Mouse (Mus musculus): ENCODE measurements around the gene Bach1. TPM values are rescaled to one million over a fixed set of nuclear protein-coding genes. Genes with fewer than 3 reads are reported as not detected.

Bach1 gene
- polyA plus RNA-seq, 1 experiment from 2014 or later, result 13.0 TPM

DNA sequence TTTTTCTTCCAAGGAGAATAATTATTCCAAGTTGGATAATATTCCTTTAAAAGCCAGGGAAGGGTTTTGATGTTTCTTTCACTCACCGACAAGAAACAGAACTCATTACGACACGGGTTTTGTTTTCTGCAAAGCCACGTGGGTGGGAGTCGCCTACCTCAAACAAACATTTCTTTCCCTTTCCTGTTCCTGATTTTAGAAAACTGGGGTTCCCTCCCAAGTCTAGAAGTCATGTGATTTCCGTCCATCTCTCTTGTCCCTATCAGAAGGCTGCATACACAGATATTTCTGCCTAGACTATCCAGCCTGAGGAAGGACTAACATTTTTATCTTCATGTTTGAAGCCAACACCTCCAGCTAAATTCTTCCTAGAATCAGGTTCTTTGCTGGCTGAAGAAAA lies 34.9 kb upstream of the Bach1 start:
- Histone ChIP-seq H3K9ac (no peak overlapping the region), H3K27ac (replicated peaks) (no peak overlapping the region), H3K36me3 (no peaks in the 10 kb centered on the region), H3K9me3 (replicated peaks) (no peaks in the 10 kb centered on the region), H3K4me2 (replicated peaks) (no peak overlapping the region), H3K4me1 (0 out of 2 replicates have a peak, but pooled peaks cover 12% of the 10 kb centered on the region), H3K4me3 (replicated peaks) (no peak overlapping the region), H3K27me3 (no peaks in the 10 kb centered on the region)
- no peak for ATAC-seq (ENCODE audit: insufficient number of reproducible peaks, low FRiP score, low TSS enrichment, low read depth)
- 48% methylated on average over 6 of the region's 6 CpGs for WGBS

DNA sequence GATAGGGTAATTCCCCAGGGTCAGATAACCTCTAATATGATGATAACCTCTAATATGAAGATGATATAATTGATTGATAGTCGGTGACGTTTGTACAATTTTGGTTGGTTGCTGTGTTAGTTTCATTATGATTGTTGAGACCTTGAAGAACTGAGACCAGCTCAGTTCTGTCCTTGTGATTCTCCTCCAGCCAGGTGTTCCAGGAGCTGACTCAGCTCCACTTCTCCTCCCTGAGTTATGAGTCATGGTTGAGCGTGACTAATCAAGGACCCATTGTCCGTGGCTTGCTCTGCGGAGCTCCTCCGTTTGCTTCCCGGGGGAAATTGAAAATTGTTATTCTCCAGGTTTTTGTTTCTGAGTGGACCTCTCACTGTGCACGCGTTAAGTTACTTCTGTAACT lies 33.5 kb upstream of the Bach1 start:
- H3K4me1 ChIP-seq, result 0 out of 2 replicates have a peak, but pooled peaks cover 12% of the 10 kb centered on the region
- no peaks in the 10 kb centered on the region for H3K9me3 ChIP-seq (replicated peaks)
- H3K36me3 ChIP-seq, result no peaks in the 10 kb centered on the region
- H3K27ac ChIP-seq (replicated peaks), result no peak overlapping the region
- no peaks in the 10 kb centered on the region for H3K27me3 ChIP-seq
- ATAC-seq (ENCODE audit: insufficient number of reproducible peaks, low FRiP score, low TSS enrichment, low read depth), result no peak
- WGBS, result 50% methylated on average over 9 of the region's 9 CpGs
- H3K4me2 ChIP-seq (replicated peaks), result no peak overlapping the region
- no peak overlapping the region for H3K4me3 ChIP-seq (replicated peaks)
- no peak overlapping the region for H3K9ac ChIP-seq

DNA sequence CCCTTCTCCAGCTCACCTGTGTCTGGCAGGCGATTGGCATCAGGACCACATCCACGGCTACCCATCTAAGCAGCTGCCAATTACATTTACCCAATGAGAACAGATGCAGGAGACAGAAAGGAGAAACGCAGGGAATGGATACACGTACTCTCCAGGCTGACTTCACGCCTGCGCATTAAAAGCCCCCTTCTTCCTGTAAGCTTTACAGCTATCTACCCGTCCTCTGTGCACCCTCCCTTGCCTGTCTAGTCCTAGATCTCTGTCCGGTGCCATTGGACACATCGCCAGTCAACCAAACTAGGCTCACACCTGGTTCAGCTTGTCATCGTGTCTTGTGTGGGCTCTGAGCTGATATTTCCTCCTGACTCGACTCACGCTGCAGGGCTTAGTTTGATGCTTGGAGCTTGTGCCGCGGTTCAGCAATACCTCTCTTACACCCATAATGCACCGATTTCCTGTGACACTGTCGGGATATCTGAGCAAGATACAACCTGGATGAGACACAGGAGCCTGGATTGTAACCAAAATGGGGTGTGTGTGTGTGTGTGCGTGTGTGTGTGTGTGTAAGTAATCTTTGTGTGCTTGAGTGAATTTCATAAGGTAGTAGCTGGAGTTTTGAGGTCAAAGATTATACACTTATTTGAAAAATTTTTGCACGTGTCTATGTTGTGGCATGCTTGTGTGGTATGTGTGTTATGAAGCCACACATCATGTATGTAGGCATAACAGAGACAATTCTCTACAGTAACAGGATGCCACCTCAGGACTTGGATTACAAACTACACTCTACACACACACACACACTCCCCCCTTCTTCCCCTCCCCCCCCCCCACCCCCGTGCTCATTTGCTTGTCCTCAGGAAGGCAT lies 32.8 kb upstream of the Bach1 start:
- no peaks in the 10 kb centered on the region for H3K36me3 ChIP-seq
- H3K27me3 ChIP-seq, result no peaks in the 10 kb centered on the region
- no peak overlapping the region for H3K4me3 ChIP-seq (replicated peaks)
- no peak for ATAC-seq (ENCODE audit: insufficient number of reproducible peaks, low FRiP score, low TSS enrichment, low read depth)
- 0 out of 2 replicates have a peak, but pooled peaks cover 12% of the 10 kb centered on the region for H3K4me1 ChIP-seq
- no peaks in the 10 kb centered on the region for H3K9me3 ChIP-seq (replicated peaks)
- H3K27ac ChIP-seq (replicated peaks), result no peak overlapping the region
- 75% methylated on average over 19 of the region's 19 CpGs for WGBS
- no peak overlapping the region for H3K9ac ChIP-seq
- H3K4me2 ChIP-seq (replicated peaks), result no peak overlapping the region

DNA sequence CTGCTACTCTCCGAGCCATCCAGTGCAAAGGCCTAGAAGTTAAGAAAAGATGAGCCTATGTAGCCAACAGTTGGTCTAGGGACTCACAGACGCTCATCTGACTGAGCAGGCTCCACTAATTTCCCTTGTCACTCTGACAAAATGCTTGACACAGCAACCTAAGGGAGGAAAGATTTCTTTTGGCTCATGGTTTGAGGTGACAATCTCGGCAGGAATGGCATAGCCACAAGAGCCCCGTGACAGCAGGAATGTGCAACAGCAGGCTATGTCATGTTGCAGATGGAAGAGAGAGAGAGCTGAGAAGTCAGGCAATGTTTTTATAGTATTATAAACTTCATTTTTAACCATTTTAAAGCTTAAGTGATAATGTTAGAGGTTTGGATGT lies 32.1 kb upstream of the Bach1 start:
- 79% methylated on average over 4 of the region's 4 CpGs for WGBS
- Histone ChIP-seq H3K9me3 (replicated peaks) (no peaks in the 10 kb centered on the region), H3K36me3 (no peaks in the 10 kb centered on the region), H3K9ac (no peak overlapping the region), H3K4me3 (replicated peaks) (no peak overlapping the region), H3K27ac (replicated peaks) (no peak overlapping the region), H3K4me2 (replicated peaks) (no peak overlapping the region), H3K4me1 (0 out of 2 replicates have a peak, but pooled peaks cover 7% of the 10 kb centered on the region), H3K27me3 (no peaks in the 10 kb centered on the region)
- ATAC-seq (ENCODE audit: insufficient number of reproducible peaks, low FRiP score, low TSS enrichment, low read depth), result no peak

DNA sequence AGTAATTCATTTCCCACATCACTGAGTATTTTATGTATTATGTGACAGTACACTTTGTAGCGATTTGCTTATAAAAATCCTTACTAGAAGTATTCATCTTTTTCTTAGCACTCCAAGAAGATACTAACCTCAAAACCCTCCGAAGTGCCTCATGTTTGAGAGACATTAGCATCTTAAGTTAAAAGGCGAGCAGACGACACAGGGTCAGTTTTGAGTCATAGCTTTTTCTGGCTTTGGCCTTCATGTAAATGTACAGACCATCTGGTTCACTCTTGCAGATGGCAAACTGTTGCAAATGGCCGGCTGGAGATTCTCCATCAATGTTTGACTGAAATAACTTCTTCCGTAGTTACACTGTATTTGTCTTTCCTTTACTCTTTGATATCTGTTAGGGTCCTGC lies 30.7 kb upstream of the Bach1 start:
- ATAC-seq (ENCODE audit: insufficient number of reproducible peaks, low FRiP score, low TSS enrichment, low read depth), result no peak
- Histone ChIP-seq H3K4me3 (replicated peaks) (no peak overlapping the region), H3K36me3 (no peaks in the 10 kb centered on the region), H3K9me3 (replicated peaks) (no peaks in the 10 kb centered on the region), H3K27ac (replicated peaks) (no peak overlapping the region), H3K4me2 (replicated peaks) (no peak overlapping the region), H3K9ac (no peak overlapping the region), H3K4me1 (0 out of 2 replicates have a peak, but pooled peaks cover 1% of the 10 kb centered on the region), H3K27me3 (no peaks in the 10 kb centered on the region)
- WGBS, result 85% methylated on average over 6 of the region's 6 CpGs

DNA sequence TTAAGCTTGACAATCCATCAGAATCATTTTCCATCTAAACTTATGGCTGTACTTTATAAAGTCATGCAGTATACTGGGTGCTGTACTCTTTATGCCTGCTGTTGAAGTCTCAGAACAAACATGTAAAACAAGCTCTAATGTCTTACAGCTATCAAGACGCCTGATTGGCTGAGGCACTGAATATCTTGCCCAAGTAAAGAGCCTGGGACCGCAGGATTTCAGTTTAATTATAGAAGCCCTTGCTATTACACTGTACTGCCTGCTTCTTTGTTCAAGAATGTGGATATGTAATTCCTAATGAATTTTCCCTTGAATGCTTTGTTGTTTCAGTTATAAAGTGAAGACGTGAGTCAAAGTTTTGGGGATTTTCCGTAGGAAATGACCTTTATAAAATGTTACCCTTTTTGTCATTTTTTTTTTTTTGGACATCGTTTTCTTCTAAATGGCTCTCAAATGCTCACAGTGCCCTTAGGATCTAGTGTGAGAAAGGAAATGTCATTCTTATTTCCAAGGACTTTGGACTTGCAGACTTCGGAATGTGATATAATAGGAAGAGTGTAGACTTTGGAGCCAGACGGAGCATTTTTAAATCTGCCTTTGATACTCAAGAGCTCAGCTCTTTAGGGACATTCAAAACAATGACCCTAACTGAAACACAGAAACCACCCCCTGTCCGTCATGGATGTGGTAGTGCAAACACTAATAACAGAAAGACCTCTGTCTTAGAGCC lies 28.5 kb upstream of the Bach1 start:
- 72% methylated on average over 8 of the region's 8 CpGs for WGBS
- H3K27me3 ChIP-seq, result no peaks in the 10 kb centered on the region
- H3K9ac ChIP-seq, result no peak overlapping the region
- H3K9me3 ChIP-seq (replicated peaks), result no peaks in the 10 kb centered on the region
- H3K4me3 ChIP-seq (replicated peaks), result no peak overlapping the region
- peaks cover 2% of the 10 kb centered on the region for H3K4me1 ChIP-seq
- no peak for ATAC-seq (ENCODE audit: insufficient number of reproducible peaks, low FRiP score, low TSS enrichment, low read depth)
- no peaks in the 10 kb centered on the region for H3K36me3 ChIP-seq
- H3K4me2 ChIP-seq (replicated peaks), result no peak overlapping the region
- no peak overlapping the region for H3K27ac ChIP-seq (replicated peaks)

DNA sequence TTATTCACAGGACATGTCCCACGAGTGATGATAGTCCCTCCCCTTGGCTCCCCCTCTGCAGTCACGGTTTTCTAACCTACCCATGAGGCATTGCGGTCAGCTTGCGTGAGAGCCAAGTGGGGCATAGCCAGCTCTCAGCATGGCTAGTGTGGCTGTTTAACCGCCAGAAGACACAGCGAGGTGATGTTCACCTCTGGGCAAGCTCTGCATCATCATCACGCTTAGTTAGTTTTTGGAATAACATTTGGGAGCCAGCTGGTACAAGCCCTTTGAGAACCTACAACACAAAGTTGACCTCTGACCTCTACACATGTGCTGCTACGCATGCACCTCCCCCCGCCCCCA lies 28.0 kb upstream of the Bach1 start:
- Histone ChIP-seq H3K27ac (replicated peaks) (no peak overlapping the region), H3K4me2 (replicated peaks) (no peak overlapping the region), H3K9ac (no peak overlapping the region), H3K4me3 (replicated peaks) (no peak overlapping the region), H3K9me3 (replicated peaks) (no peaks in the 10 kb centered on the region), H3K4me1 (peaks cover 6% of the 10 kb centered on the region), H3K36me3 (no peaks in the 10 kb centered on the region), H3K27me3 (no peaks in the 10 kb centered on the region)
- WGBS, result 80% methylated on average over 9 of the region's 9 CpGs
- ATAC-seq (ENCODE audit: insufficient number of reproducible peaks, low FRiP score, low TSS enrichment, low read depth), result no peak

DNA sequence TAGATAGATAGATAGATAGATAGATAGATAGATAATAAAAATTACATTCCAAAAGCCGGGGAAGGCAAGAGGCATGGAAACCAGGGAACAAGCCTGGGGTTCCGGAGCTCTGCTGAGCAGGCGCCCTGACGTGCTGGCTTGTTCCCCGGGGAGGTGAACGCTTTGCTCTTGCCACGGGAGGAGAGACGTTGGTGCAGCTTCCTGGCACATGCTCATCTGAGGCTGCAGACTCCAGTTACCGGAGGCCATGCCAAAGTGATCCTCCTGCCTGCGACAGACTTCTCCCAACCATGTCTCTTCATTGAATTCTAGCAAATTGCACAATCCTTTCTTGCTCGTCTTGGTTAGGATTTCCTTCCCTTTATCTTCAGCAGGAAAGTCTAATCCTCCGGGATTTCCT lies 27.4 kb upstream of the Bach1 start:
- Histone ChIP-seq H3K4me1 (peaks cover 6% of the 10 kb centered on the region), H3K4me2 (replicated peaks) (no peak overlapping the region), H3K27ac (replicated peaks) (no peak overlapping the region), H3K36me3 (no peaks in the 10 kb centered on the region), H3K4me3 (replicated peaks) (no peak overlapping the region), H3K27me3 (no peaks in the 10 kb centered on the region), H3K9ac (no peak overlapping the region), H3K9me3 (replicated peaks) (no peaks in the 10 kb centered on the region)
- ATAC-seq (ENCODE audit: insufficient number of reproducible peaks, low FRiP score, low TSS enrichment, low read depth), result no peak
- WGBS, result 59% methylated on average over 12 of the region's 12 CpGs

DNA sequence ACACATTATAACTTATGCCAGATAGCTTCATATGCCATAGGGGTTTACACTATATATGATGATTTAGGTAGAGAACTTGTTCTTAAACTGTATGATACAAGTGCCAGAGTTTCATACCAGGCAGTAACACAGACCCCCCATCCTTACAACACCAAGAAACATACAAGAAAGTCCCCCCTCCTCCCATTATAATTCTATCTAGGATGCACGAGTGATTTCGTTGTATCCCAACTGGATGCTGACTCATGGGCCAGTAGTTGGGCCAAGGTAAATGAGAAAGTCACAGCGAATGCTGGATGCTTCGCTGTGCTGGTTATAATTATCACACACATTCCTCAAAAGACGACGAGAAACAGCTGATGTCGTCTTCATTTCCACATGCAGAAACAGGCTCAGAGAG lies 25.6 kb upstream of the Bach1 start:
- ATAC-seq (ENCODE audit: insufficient number of reproducible peaks, low FRiP score, low TSS enrichment, low read depth), result no peak
- Histone ChIP-seq H3K27me3 (no peaks in the 10 kb centered on the region), H3K9me3 (replicated peaks) (no peaks in the 10 kb centered on the region), H3K36me3 (no peaks in the 10 kb centered on the region), H3K4me3 (replicated peaks) (no peak overlapping the region), H3K4me2 (replicated peaks) (no peak overlapping the region), H3K27ac (replicated peaks) (no peak overlapping the region), H3K9ac (no peak overlapping the region), H3K4me1 (peaks cover 6% of the 10 kb centered on the region)
- 42% methylated on average over 7 of the region's 7 CpGs for WGBS

DNA sequence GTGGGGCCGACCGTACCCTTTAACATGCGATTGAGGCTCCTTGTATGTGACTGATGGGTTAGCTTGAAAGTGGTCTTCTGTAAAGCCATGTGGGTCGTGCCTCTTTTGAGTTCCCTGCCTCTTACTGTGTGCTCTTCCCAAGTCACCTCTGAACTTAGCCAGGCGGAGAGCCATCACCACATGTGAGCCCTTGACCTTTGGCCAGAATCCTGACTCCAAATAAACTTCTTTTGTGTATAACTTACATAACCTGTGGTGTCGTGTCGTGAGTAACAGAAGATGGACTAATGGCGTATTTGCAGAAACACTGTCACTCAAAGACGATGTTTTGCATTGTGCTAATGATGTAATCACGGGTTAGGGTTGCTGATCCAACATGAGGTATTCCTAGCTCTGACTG lies 22.6 kb upstream of the Bach1 start:
- Histone ChIP-seq H3K9ac (no peak overlapping the region), H3K27ac (replicated peaks) (no peak overlapping the region), H3K4me3 (replicated peaks) (no peak overlapping the region), H3K4me2 (replicated peaks) (no peak overlapping the region), H3K4me1 (peaks cover 6% of the 10 kb centered on the region), H3K36me3 (no peaks in the 10 kb centered on the region), H3K9me3 (replicated peaks) (no peaks in the 10 kb centered on the region), H3K27me3 (no peaks in the 10 kb centered on the region)
- no peak for ATAC-seq (ENCODE audit: insufficient number of reproducible peaks, low FRiP score, low TSS enrichment, low read depth)
- 61% methylated on average over 10 of the region's 10 CpGs for WGBS

DNA sequence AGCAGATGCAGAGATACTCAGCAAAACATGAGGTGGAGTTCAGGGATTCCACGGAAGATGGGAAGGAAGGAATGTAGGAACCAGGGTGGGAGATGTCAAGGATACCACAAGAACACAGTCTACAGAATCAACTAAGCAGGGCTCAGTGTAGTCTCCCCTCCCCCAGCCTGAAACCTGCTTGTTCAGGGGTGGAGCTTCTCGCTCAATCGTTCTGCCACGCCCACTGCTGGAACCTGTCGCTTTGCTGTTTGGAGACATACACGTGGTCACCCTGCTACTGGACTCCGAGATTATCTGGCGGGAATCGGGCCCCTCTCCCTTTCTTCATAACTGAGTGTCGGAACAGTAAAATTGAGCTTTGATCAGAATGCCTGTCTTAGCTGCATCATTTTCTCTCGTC lies 20.1 kb upstream of the Bach1 start:
- Histone ChIP-seq H3K27ac (replicated peaks) (no peak overlapping the region), H3K27me3 (no peaks in the 10 kb centered on the region), H3K4me1 (peaks cover 13% of the 10 kb centered on the region), H3K4me3 (replicated peaks) (no peak overlapping the region), H3K36me3 (no peaks in the 10 kb centered on the region), H3K9ac (no peak overlapping the region), H3K9me3 (replicated peaks) (no peaks in the 10 kb centered on the region), H3K4me2 (replicated peaks) (no peak overlapping the region)
- no peak for ATAC-seq (ENCODE audit: insufficient number of reproducible peaks, low FRiP score, low TSS enrichment, low read depth)
- 65% methylated on average over 11 of the region's 11 CpGs for WGBS

Data from embryonic facial prominence, embryonic 15.5 days (tissue).